Mouse (Mus musculus) midbrain, embryonic 13.5 days (tissue): ENCODE measurements around the gene Il4i1. TPM values are rescaled to one million over a fixed set of nuclear protein-coding genes. Genes with fewer than 3 reads are reported as not detected.

ENCODE experiments used
- ATAC-seq: fragments of 200-750 bp; cut with Nextera tagmentation; 2 replicates; pipeline ENCODE4 v1.8.0; 2017; ENCODE audit warnings: mild to moderate bottlenecking, moderate TSS enrichment, moderate library complexity
- H3K27ac ChIP-seq: fragments of 300-500 bp; sonication (generic); 2 replicates; pipeline ENCODE4 v1.5.1; 2015; ENCODE audit warnings: inconsistent platforms, mild to moderate bottlenecking, moderate library complexity
- H3K27me3 ChIP-seq: fragments of 300-500 bp; sonication (generic); 2 replicates; pipeline ENCODE4 v1.6.1; 2015; ENCODE audit warnings: mild to moderate bottlenecking, inconsistent platforms
- H3K36me3 ChIP-seq: fragments of 300-500 bp; sonication (generic); 2 replicates; pipeline ENCODE4 v1.6.1; 2015; ENCODE audit warnings: mild to moderate bottlenecking, inconsistent platforms
- H3K4me1 ChIP-seq: fragments of 300-500 bp; sonication (generic); replicated peaks from 2 replicates; pipeline ENCODE4 v1.6.1; 2015; ENCODE audit warnings: inconsistent platforms
- H3K4me2 ChIP-seq: fragments of 300-500 bp; sonication (generic); replicated peaks from 2 replicates; pipeline ENCODE4 v1.6.1; 2015; ENCODE audit warnings: moderate library complexity, mild to moderate bottlenecking, inconsistent platforms
- H3K4me3 ChIP-seq: fragments of 300-500 bp; sonication (generic); replicated peaks from 2 replicates; pipeline ENCODE4 v1.5.1; 2015; ENCODE audit warnings: mild to moderate bottlenecking, inconsistent platforms
- H3K9ac ChIP-seq: fragments of 300-500 bp; sonication (generic); replicated peaks from 2 replicates; pipeline ENCODE4 v1.6.1; 2015; ENCODE audit warnings: mild to moderate bottlenecking, inconsistent platforms
- H3K9me3 ChIP-seq: fragments of 300-500 bp; sonication (generic); 2 replicates; pipeline ENCODE4 v1.6.1; 2016; ENCODE audit warnings: mild to moderate bottlenecking, inconsistent platforms
- WGBS: fragments of 180-500 bp; shearing (Covaris S2); methylation state at CpG from one replicate; pipeline ENCODE4 v1.1.7; 2015; 5-methylcytosine and 5-hydroxymethylcytosine counted together
- polyA plus RNA-seq: library from polyadenylated mRNA; unstranded; fragments of >200 nt; fragmentation: Nextera tagmentation; extraction: Ambion mirVana; gene quantifications from 2 replicates; pipeline ENCODE4 v1.2.1, GENCODE M21; 2015

Gene Il4i1
- polyA plus RNA-seq, 1 experiment from 2014 or later: 2.0 TPM

- Histone ChIP-seq H3K27me3 (no peaks in the 10 kb centered on the region), H3K9ac (no peak overlapping the region), H3K4me1 (peaks cover 8% of the 10 kb centered on the region), H3K36me3 (peaks cover 5% of the 10 kb centered on the region), H3K4me2 (no peak overlapping the region), H3K9me3 (no peaks in the 10 kb centered on the region), H3K4me3 (no peak overlapping the region), H3K27ac (no peak overlapping the region)
- ATAC-seq: no peak
- 92% methylated on average over 7 of the region's 7 CpGs for WGBS
Observed at GRCm38 (mm10) chr7:44810819-44811557, 5.2 kb upstream of the Il4i1 start.

- no peak overlapping the region for H3K27ac ChIP-seq
- no peak overlapping the region for H3K4me3 ChIP-seq
- H3K9me3 ChIP-seq: no peaks in the 10 kb centered on the region
- ATAC-seq: no peak
- no peak overlapping the region for H3K4me2 ChIP-seq
- H3K27me3 ChIP-seq: no peaks in the 10 kb centered on the region
- H3K4me1 ChIP-seq: peaks cover 18% of the 10 kb centered on the region
- WGBS: 91% methylated on average over 20 of the region's 20 CpGs
- peaks cover 5% of the 10 kb centered on the region for H3K36me3 ChIP-seq
- H3K9ac ChIP-seq: no peak overlapping the region
Observed at GRCm38 (mm10) chr7:44812651-44813325, 3.4 kb upstream of the Il4i1 start.

- whole genome bisulfite sequencing: 92% methylated on average over 3 of the region's 3 CpGs
- Histone ChIP-seq H3K4me2 (no peak overlapping the region), H3K27ac (no peak overlapping the region), H3K27me3 (no peaks in the 10 kb centered on the region), H3K36me3 (peaks cover 5% of the 10 kb centered on the region), H3K9ac (no peak overlapping the region), H3K4me3 (no peak overlapping the region), H3K9me3 (no peaks in the 10 kb centered on the region), H3K4me1 (peaks cover 30% of the 10 kb centered on the region)
- no peak for ATAC-seq
Observed at GRCm38 (mm10) chr7:44813985-44814384, 2.2 kb upstream of the Il4i1 start.

- H3K4me2 ChIP-seq: peak overlapping the region; percentile 83
- no peak overlapping the region for H3K27ac ChIP-seq
- ATAC-seq: no peak
- H3K9me3 ChIP-seq: no peaks in the 10 kb centered on the region
- WGBS: 93% methylated on average over 4 of the region's 4 CpGs
- H3K36me3 ChIP-seq: peaks cover 5% of the 10 kb centered on the region
- no peaks in the 10 kb centered on the region for H3K27me3 ChIP-seq
- no peak overlapping the region for H3K9ac ChIP-seq
- peaks cover 34% of the 10 kb centered on the region for H3K4me1 ChIP-seq
- no peak overlapping the region for H3K4me3 ChIP-seq
Observed at GRCm38 (mm10) chr7:44814423-44814822, 1.8 kb upstream of the Il4i1 start.

- Histone ChIP-seq H3K9ac (peak overlapping the region; percentile 44; the same call in 1 of the 2 replicates), H3K36me3 (peaks cover 5% of the 10 kb centered on the region), H3K4me2 (peak overlapping the region; percentile 83), H3K27me3 (no peaks in the 10 kb centered on the region), H3K9me3 (no peaks in the 10 kb centered on the region), H3K4me3 (peak overlapping the region; percentile 90), H3K27ac (peak overlapping the region; percentile 93), H3K4me1 (peaks cover 41% of the 10 kb centered on the region)
- peak; percentile 21 for ATAC-seq
- WGBS: 27% methylated on average over 14 of the region's 14 CpGs
Observed at GRCm38 (mm10) chr7:44814952-44815553, 1.1 kb upstream of the Il4i1 start.

- H3K36me3 ChIP-seq: no peaks in the 10 kb centered on the region; the same call in 1 of the 2 replicates
- H3K4me2 ChIP-seq: peak within 1 kb of the TSS; percentile 83
- ATAC-seq: peak; percentile 57
- peak within 1 kb of the TSS; percentile 90 for H3K4me3 ChIP-seq
- peak within 1 kb of the TSS; percentile 92 for H3K9ac ChIP-seq
- H3K9me3 ChIP-seq: no peaks in the 10 kb centered on the region
- H3K4me1 ChIP-seq: peaks cover 52% of the 10 kb centered on the region
- H3K27me3 ChIP-seq: no peaks in the 10 kb centered on the region
- under 1% methylated on average over 54 of the region's 57 CpGs for WGBS
- peak within 1 kb of the TSS; percentile 93 for H3K27ac ChIP-seq
Observed at GRCm38 (mm10) chr7:44816470-44817021, 359 bp downstream of the Il4i1 start, which contains the start of gene Atf5. Gene Atf5 (minus strand): TSS chr7:44816658.

- peak overlapping the region; percentile 90 for H3K4me3 ChIP-seq
- no peak for ATAC-seq
- H3K9ac ChIP-seq: peak overlapping the region; percentile 92
- no peaks in the 10 kb centered on the region for H3K9me3 ChIP-seq
- 36% methylated on average over 3 of the region's 3 CpGs for WGBS
- H3K4me1 ChIP-seq: peaks cover 58% of the 10 kb centered on the region
- no peak overlapping the region for H3K27ac ChIP-seq
- peak overlapping the region; percentile 83 for H3K4me2 ChIP-seq
- no peaks in the 10 kb centered on the region for H3K36me3 ChIP-seq
- no peaks in the 10 kb centered on the region for H3K27me3 ChIP-seq
Observed at GRCm38 (mm10) chr7:44817441-44817840, 1.3 kb downstream of the Il4i1 start.

GRCm38 (mm10) chr7:44818164-44818563 is 2.0 kb downstream of the Il4i1 start:
- Histone ChIP-seq H3K4me2 (peak overlapping the region; percentile 83), H3K4me3 (peak overlapping the region; percentile 90), H3K27me3 (no peaks in the 10 kb centered on the region), H3K27ac (no peak overlapping the region), H3K4me1 (peaks cover 64% of the 10 kb centered on the region), H3K36me3 (no peaks in the 10 kb centered on the region), H3K9ac (peak overlapping the region; percentile 92), H3K9me3 (no peaks in the 10 kb centered on the region)
- no peak for ATAC-seq
- 30% methylated on average over 2 of the region's 2 CpGs for WGBS

GRCm38 (mm10) chr7:44818751-44819235 is 2.6 kb downstream of the Il4i1 start:
- WGBS: 50% methylated on average over 6 of the region's 6 CpGs
- Histone ChIP-seq H3K4me1 (peaks cover 70% of the 10 kb centered on the region), H3K27ac (peak overlapping the region; percentile 53)

GRCm38 (mm10) chr7:44819391-44819790 is 3.2 kb downstream of the Il4i1 start:
- Histone ChIP-seq H3K36me3 (no peaks in the 10 kb centered on the region), H3K9me3 (no peaks in the 10 kb centered on the region), H3K9ac (peak overlapping the region; percentile 92), H3K27ac (peak overlapping the region; percentile 53), H3K4me2 (peak overlapping the region; percentile 83), H3K4me1 (peaks cover 76% of the 10 kb centered on the region), H3K27me3 (no peaks in the 10 kb centered on the region), H3K4me3 (peak overlapping the region; percentile 90)
- 92% methylated on average over 2 of the region's 2 CpGs for WGBS
- ATAC-seq: no peak

More at GRCm38 (mm10) chr7:44818751-44819235, 2.6 kb downstream of the Il4i1 start:
- Histone ChIP-seq H3K9ac (peak overlapping the region; percentile 92), H3K36me3 (no peaks in the 10 kb centered on the region), H3K27me3 (no peaks in the 10 kb centered on the region), H3K4me2 (peak overlapping the region; percentile 83), H3K9me3 (no peaks in the 10 kb centered on the region), H3K4me3 (peak overlapping the region; percentile 90)
- ATAC-seq: no peak

GRCm38 (mm10) chr7:44819863-44820262 is 3.7 kb downstream of the Il4i1 start:
- Histone ChIP-seq H3K9ac (peak overlapping the region; percentile 92; the same call in 1 of the 2 replicates), H3K9me3 (no peaks in the 10 kb centered on the region), H3K4me2 (no peak overlapping the region), H3K36me3 (no peaks in the 10 kb centered on the region), H3K27ac (no peak overlapping the region), H3K27me3 (no peaks in the 10 kb centered on the region), H3K4me1 (peaks cover 77% of the 10 kb centered on the region), H3K4me3 (no peak overlapping the region)
- no peak for ATAC-seq
- WGBS: 77% methylated on average over 5 of the region's 5 CpGs
